Mouse (Mus musculus) naive thymus-derived CD4-positive, alpha-beta T cell, adult 5 months (primary cell): ENCODE data around the gene Pigv. TPM values are rescaled to one million over a fixed set of nuclear protein-coding genes. Genes with fewer than 3 reads are reported as not detected.

ENCODE experiments used
- polyA plus RNA-seq: library from polyadenylated mRNA; unstranded; fragments of 100-300 nt; shearing (Covaris generic); gene quantifications from one replicate; pipeline ENCODE4 v1.2.1, GENCODE M21; 2017

The Pigv gene
- 16.9 TPM for polyA plus RNA-seq

GRCm38 (mm10) chr4:133671881-133672844 lies at the start of gene Pigv:
Pigv (minus strand) TSS chr4:133672647.

GRCm38 (mm10) chr4:133649989-133650699 lies 22.3 kb downstream of the Pigv start, which contains the start of gene Zdhhc18:
Zdhhc18 (minus strand) TSS chr4:133650154.

Other genes starting within 250 kb of the Pigv start
- gene Tent5b, start 192.5 kb downstream of the Pigv start, polyA plus RNA-seq: not detected
- gene Trnp1, start 174.1 kb downstream of the Pigv start, polyA plus RNA-seq: 0.21 TPM
- not detected for gene Kdf1, start 153.7 kb downstream of the Pigv start, polyA plus RNA-seq
- 134 TPM for gene Nudc, start 126.7 kb downstream of the Pigv start, polyA plus RNA-seq
- gene Nr0b2, start 119.3 kb downstream of the Pigv start, polyA plus RNA-seq: not detected
- 26.4 TPM for gene Gpatch3, start 97.9 kb downstream of the Pigv start, polyA plus RNA-seq
- gene Gpn2, start 88.3 kb downstream of the Pigv start, polyA plus RNA-seq: 11.9 TPM
- gene Sfn, start 70.5 kb downstream of the Pigv start, polyA plus RNA-seq: 24.0 TPM
- 221 TPM for gene Zdhhc18, start 22.5 kb downstream of the Pigv start, polyA plus RNA-seq
- gene Arid1a, start 84.1 kb upstream of the Pigv start, polyA plus RNA-seq: 64.5 TPM
- 164 TPM for gene Rps6ka1, start 215.2 kb upstream of the Pigv start, polyA plus RNA-seq